In the genomic region with DNA sequence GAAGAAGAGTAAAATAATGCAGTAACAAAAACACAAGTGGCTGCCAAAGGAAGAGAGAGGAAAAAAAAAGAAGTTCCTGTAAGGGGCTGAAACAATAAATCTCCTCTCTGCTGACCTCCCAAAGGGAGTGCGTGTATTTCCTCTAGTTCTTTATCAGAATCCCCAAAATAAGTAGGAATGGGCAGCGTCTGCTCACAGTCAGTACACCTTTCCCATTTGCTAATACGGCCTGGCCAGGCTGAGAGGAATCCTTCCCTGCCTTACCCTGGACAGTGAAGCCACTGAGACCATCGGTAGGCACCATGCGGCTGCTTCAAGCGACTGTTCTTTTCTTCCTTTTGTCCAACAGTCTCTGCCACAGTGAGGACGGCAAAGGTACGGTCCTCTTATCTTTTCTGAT, we compare ENCODE assay signal across 7 mouse cellular contexts. TPM values are rescaled to one million over a fixed set of nuclear protein-coding genes. Genes with fewer than 3 reads are reported as not detected.
DNase-seq lines count a peak whose midpoint lies in the region; ATAC-seq lines count a peak whose summit lies in the region.

TSS of gene Emcn (plus strand) at position 130 of the 400 bp plus-strand sequence.

- peak within 1 kb of the TSS; percentile 71 for H3K9ac ChIP-seq in heart, embryonic 14.5 days (ENCODE audit: low read length)
- peak within 1 kb of the TSS; percentile 44; the same call in 1 of the 2 replicates for H3K9ac ChIP-seq in kidney, embryonic 15.5 days

- peak within 1 kb of the TSS; percentile 24 to 33 for H3K4me3 ChIP-seq in heart, embryonic 14.5 days (ENCODE audit: control insufficient read depth in 1 of 2, insufficient read depth in 1 of 2, low read depth in 1 of 2, low read length in 2 of 2)
- peak within 1 kb of the TSS; percentile 38 for H3K4me3 ChIP-seq in kidney, embryonic 15.5 days (replicated peaks)

- no peaks in the 10 kb centered on the region for H3K4me1 ChIP-seq in heart, embryonic 14.5 days (ENCODE audit: control insufficient read depth in 2 of 2, insufficient read depth in 2 of 2, low read length in 2 of 2)
- peaks cover 4% of the 10 kb centered on the region; the same call in 1 of the 2 replicates for H3K4me1 ChIP-seq in kidney, embryonic 15.5 days

- peak within 1 kb of the TSS; percentile 60 to 85 for H3K27ac ChIP-seq in heart, embryonic 14.5 days (replicated peaks in 1 of 2; ENCODE audit: control insufficient read depth in 1 of 2, insufficient read depth in 1 of 2, low read depth in 2 of 2, low read length in 2 of 2)
- H3K27ac ChIP-seq in kidney, embryonic 15.5 days = peak within 1 kb of the TSS; percentile 89

- H3K36me3 ChIP-seq in heart, embryonic 14.5 days (ENCODE audit: control insufficient read depth, insufficient read depth, low read length) = no peaks in the 10 kb centered on the region
- H3K36me3 ChIP-seq in kidney, embryonic 15.5 days = no peaks in the 10 kb centered on the region

- H3K4me2 ChIP-seq in heart, embryonic 14.5 days (ENCODE audit: low read length) = peak within 1 kb of the TSS; percentile 31
- H3K4me2 ChIP-seq in kidney, embryonic 15.5 days = peak within 1 kb of the TSS; percentile 30

- H3K9me3 ChIP-seq in heart, embryonic 14.5 days (ENCODE audit: control insufficient read depth, low read length) = no peaks in the 10 kb centered on the region
- no peaks in the 10 kb centered on the region for H3K9me3 ChIP-seq in kidney, embryonic 15.5 days (replicated peaks)

- 31% methylated on average over 8 of the region's 8 CpGs for WGBS in heart, embryonic 14.5 days
- 46% methylated on average over 8 of the region's 8 CpGs for WGBS in kidney, embryonic 15.5 days

- peak; percentile 33 for DNase-seq in adrenal gland, adult 2 months
- no peak for DNase-seq in adrenal gland, postnatal 25 days
- DNase-seq in yolk sac, embryonic 10.5 days (ENCODE audit: low spot score) = no peak

- no peaks in the 10 kb centered on the region for H3K27me3 ChIP-seq in heart, embryonic 14.5 days (ENCODE audit: control insufficient read depth, insufficient read depth, low read length)
- no peaks in the 10 kb centered on the region for H3K27me3 ChIP-seq in kidney, embryonic 15.5 days

- ATAC-seq in heart, embryonic 14.5 days (ENCODE audit: insufficient number of reproducible peaks, insufficient read depth, low FRiP score, low read depth) = peak; percentile 68; the same call in 1 of the 2 replicates
- ATAC-seq in kidney, embryonic 15.5 days (replicated peaks; ENCODE audit: low FRiP score) = peak; percentile 62
- ATAC-seq in activated CD4-positive, CD25-positive, alpha-beta regulatory T cell, adult 4 months = no peak
- no peak for ATAC-seq in megakaryocyte-erythroid progenitor cell, adult 5-6 weeks (replicated peaks; ENCODE audit: low FRiP score, low TSS enrichment, poor library complexity, severe bottlenecking)

RNA-seq across cellular contexts. Expression of gene Emcn, which starts in this region (rescaled TPM):
- total RNA-seq in adrenal gland, adult 2 months (2021) = 100 to 1,000 TPM in 1 of 2 experiments, 10 to 100 TPM in 1; 97.8 to 144 TPM
- polyA plus RNA-seq in adrenal gland, adult 2 months (2012; rRNA removed) = 25.1 and 27.9 TPM in 2 replicates
- 90.6 and 116 TPM in 2 replicates for total RNA-seq in adrenal gland, postnatal 25 days (2021)
- 71.8 and 81.9 TPM in 2 replicates for polyA plus RNA-seq in heart, embryonic 14.5 days (2014; fragmentation: Nextera tagmentation; extraction: Ambion mirVana)
- 96.8 and 97.2 TPM in 2 replicates for polyA plus RNA-seq in kidney, embryonic 15.5 days (2015; fragmentation: Nextera tagmentation; extraction: Ambion mirVana)
- under 1 TPM in 1 of 2 experiments, not detected in 1; 0.09 TPM for polyA plus RNA-seq in activated CD4-positive, CD25-positive, alpha-beta regulatory T cell, adult 4 months (2017; shearing (Covaris generic))
- 0.48 TPM in 1 of 2 replicates, not detected in the other for total RNA-seq in megakaryocyte-erythroid progenitor cell, adult 5-6 weeks (2014; fragmentation: Nextera tagmentation)
- 0.27 TPM in 1 of 2 replicates, not detected in the other for total RNA-seq in megakaryocyte-erythroid progenitor cell, adult 5-6 weeks (2017)

Comparison
In these comparisons a context has a peak if more than half of its experiments do, and no peak if none do; other contexts are left out.
1. RNA of gene Emcn (total RNA-seq): 97.8 to 144 TPM in adrenal gland, adult 2 months and 90.6 to 116 TPM in adrenal gland, postnatal 25 days; 0.27 to 0.48 TPM in megakaryocyte-erythroid progenitor cell, adult 5-6 weeks; every median in the first group is over 10 times any median in the second.
2. RNA of gene Emcn (polyA plus RNA-seq): 96.8 to 97.2 TPM in kidney, embryonic 15.5 days, 71.8 to 81.9 TPM in heart, embryonic 14.5 days and 25.1 to 27.9 TPM in adrenal gland, adult 2 months; 0.09 TPM in activated CD4-positive, CD25-positive, alpha-beta regulatory T cell, adult 4 months; every median in the first group is over 10 times any median in the second.
3. ATAC-seq: peak in heart, embryonic 14.5 days (single experiment) and kidney, embryonic 15.5 days (single experiment); none in activated CD4-positive, CD25-positive, alpha-beta regulatory T cell, adult 4 months (single experiment) and megakaryocyte-erythroid progenitor cell, adult 5-6 weeks (single experiment).